Mouse (Mus musculus): ENCODE results near the gene Cd81. TPM values are rescaled to one million over a fixed set of nuclear protein-coding genes. Genes with fewer than 3 reads are reported as not detected.
A peak's percentile ranks its signal among the peaks of the same experiment; 100 is the strongest.

Gene Cd81
- polyA plus RNA-seq, 1 experiment from 2014 or later = 282 TPM

- Histone ChIP-seq H3K36me3 (ENCODE audit: control insufficient read depth, insufficient read depth, low read length) (peaks cover 9% of the 10 kb centered on the region), H3K4me1 (ENCODE audit: control insufficient read depth, insufficient read depth, low read length) (peaks cover 13% of the 10 kb centered on the region), H3K9me3 (ENCODE audit: control insufficient read depth, low read length) (no peaks in the 10 kb centered on the region), H3K4me3 (ENCODE audit: low read depth, low read length) (no peak overlapping the region), H3K4me2 (ENCODE audit: low read depth) (no peak overlapping the region), H3K27me3 (ENCODE audit: control insufficient read depth, insufficient read depth, low read length) (no peaks in the 10 kb centered on the region), H3K9ac (ENCODE audit: low read length) (no peak overlapping the region), H3K27ac (ENCODE audit: low read depth, low read length) (no peak overlapping the region; the same call in 1 of the 2 replicates)
- DNase-seq (ENCODE audit: low spot score) = no peak
- WGBS = 74% methylated on average over 5 of the region's 5 CpGs
- no peak for ATAC-seq (ENCODE audit: insufficient read depth, low FRiP score, low TSS enrichment)
These were observed 5.7 kb downstream of the Cd81 start for GRCm38 (mm10) chr7:143058221-143058697.

- Histone ChIP-seq H3K4me3 (ENCODE audit: low read depth, low read length) (no peak overlapping the region), H3K4me2 (ENCODE audit: low read depth) (no peak overlapping the region), H3K27ac (ENCODE audit: low read depth, low read length) (no peak overlapping the region), H3K36me3 (ENCODE audit: control insufficient read depth, insufficient read depth, low read length) (peaks cover 18% of the 10 kb centered on the region), H3K9me3 (ENCODE audit: control insufficient read depth, low read length) (no peaks in the 10 kb centered on the region), H3K4me1 (ENCODE audit: control insufficient read depth, insufficient read depth, low read length) (peaks cover 7% of the 10 kb centered on the region), H3K9ac (ENCODE audit: low read length) (no peak overlapping the region), H3K27me3 (ENCODE audit: control insufficient read depth, insufficient read depth, low read length) (no peaks in the 10 kb centered on the region)
- 87% methylated on average over 5 of the region's 5 CpGs for WGBS
- no peak for DNase-seq (ENCODE audit: low spot score)
- no peak for ATAC-seq (ENCODE audit: insufficient read depth, low FRiP score, low TSS enrichment)
These were observed 6.8 kb downstream of the Cd81 start for GRCm38 (mm10) chr7:143059202-143059870.

- Histone ChIP-seq H3K36me3 (ENCODE audit: control insufficient read depth, insufficient read depth, low read length) (peaks cover 35% of the 10 kb centered on the region), H3K27me3 (ENCODE audit: control insufficient read depth, insufficient read depth, low read length) (no peaks in the 10 kb centered on the region)
These were observed 10.2 kb downstream of the Cd81 start for GRCm38 (mm10) chr7:143062704-143063103.

GRCm38 (mm10) chr7:143064226-143064625 is 11.7 kb downstream of the Cd81 start:
- ATAC-seq (ENCODE audit: insufficient read depth, low FRiP score, low TSS enrichment) = no peak
- Histone ChIP-seq H3K4me3 (ENCODE audit: low read depth, low read length) (no peak overlapping the region), H3K9ac (ENCODE audit: low read length) (no peak overlapping the region), H3K27ac (ENCODE audit: low read depth, low read length) (no peak overlapping the region), H3K27me3 (ENCODE audit: control insufficient read depth, insufficient read depth, low read length) (no peaks in the 10 kb centered on the region), H3K9me3 (ENCODE audit: control insufficient read depth, low read length) (no peaks in the 10 kb centered on the region), H3K4me2 (ENCODE audit: low read depth) (no peak overlapping the region), H3K4me1 (ENCODE audit: control insufficient read depth, insufficient read depth, low read length) (peaks cover 10% of the 10 kb centered on the region), H3K36me3 (ENCODE audit: control insufficient read depth, insufficient read depth, low read length) (peaks cover 35% of the 10 kb centered on the region)
- no peak for DNase-seq (ENCODE audit: low spot score)
- WGBS = 60% methylated on average over 6 of the region's 6 CpGs

More at GRCm38 (mm10) chr7:143062704-143063103, 10.2 kb downstream of the Cd81 start:
- ATAC-seq (ENCODE audit: insufficient read depth, low FRiP score, low TSS enrichment) = no peak
- Histone ChIP-seq H3K9me3 (ENCODE audit: control insufficient read depth, low read length) (no peaks in the 10 kb centered on the region), H3K9ac (ENCODE audit: low read length) (no peak overlapping the region), H3K27ac (ENCODE audit: low read depth, low read length) (no peak overlapping the region), H3K4me2 (ENCODE audit: low read depth) (no peak overlapping the region), H3K4me3 (ENCODE audit: low read depth, low read length) (no peak overlapping the region), H3K4me1 (ENCODE audit: control insufficient read depth, insufficient read depth, low read length) (peaks cover under 1% of the 10 kb centered on the region; the same call in 1 of the 2 replicates)
- DNase-seq (ENCODE audit: low spot score) = no peak
- WGBS = 83% methylated on average over 2 of the region's 2 CpGs

GRCm38 (mm10) chr7:143065692-143066091 is 13.2 kb downstream of the Cd81 start:
- DNase-seq (ENCODE audit: low spot score) = no peak
- ATAC-seq (ENCODE audit: insufficient read depth, low FRiP score, low TSS enrichment) = no peak
- H3K9ac ChIP-seq (ENCODE audit: low read length) = no peak overlapping the region
- 100% methylated on average over 2 of the region's 2 CpGs for WGBS
- peaks cover 35% of the 10 kb centered on the region for H3K36me3 ChIP-seq (ENCODE audit: control insufficient read depth, insufficient read depth, low read length)
- H3K27me3 ChIP-seq (ENCODE audit: control insufficient read depth, insufficient read depth, low read length) = no peaks in the 10 kb centered on the region
- H3K4me1 ChIP-seq (ENCODE audit: control insufficient read depth, insufficient read depth, low read length) = peaks cover 17% of the 10 kb centered on the region
- no peaks in the 10 kb centered on the region for H3K9me3 ChIP-seq (ENCODE audit: control insufficient read depth, low read length)
- H3K27ac ChIP-seq (ENCODE audit: low read depth, low read length) = no peak overlapping the region
- H3K4me3 ChIP-seq (ENCODE audit: low read depth, low read length) = no peak overlapping the region
- H3K4me2 ChIP-seq (ENCODE audit: low read depth) = no peak overlapping the region

- Histone ChIP-seq H3K4me1 (ENCODE audit: control insufficient read depth, insufficient read depth, low read length) (peaks cover 18% of the 10 kb centered on the region), H3K36me3 (ENCODE audit: control insufficient read depth, insufficient read depth, low read length) (peaks cover 30% of the 10 kb centered on the region), H3K27me3 (ENCODE audit: control insufficient read depth, insufficient read depth, low read length) (no peaks in the 10 kb centered on the region), H3K9ac (ENCODE audit: low read length) (no peak overlapping the region), H3K4me3 (ENCODE audit: low read depth, low read length) (no peak overlapping the region), H3K27ac (ENCODE audit: low read depth, low read length) (peak overlapping the region; percentile 88; the same call in 1 of the 2 replicates), H3K9me3 (ENCODE audit: control insufficient read depth, low read length) (no peaks in the 10 kb centered on the region), H3K4me2 (ENCODE audit: low read depth) (no peak overlapping the region)
- WGBS = 72% methylated on average over 2 of the region's 2 CpGs
- ATAC-seq (ENCODE audit: insufficient read depth, low FRiP score, low TSS enrichment) (no peak), DNase-seq (ENCODE audit: low spot score) (no peak)
These were observed 14.9 kb downstream of the Cd81 start for GRCm38 (mm10) chr7:143067469-143067868.

GRCm38 (mm10) chr7:143067897-143068296 is 15.4 kb downstream of the Cd81 start:
- peak overlapping the region; percentile 47 for H3K4me2 ChIP-seq (ENCODE audit: low read depth)
- peaks cover 18% of the 10 kb centered on the region for H3K4me1 ChIP-seq (ENCODE audit: control insufficient read depth, insufficient read depth, low read length)
- no peaks in the 10 kb centered on the region for H3K27me3 ChIP-seq (ENCODE audit: control insufficient read depth, insufficient read depth, low read length)
- peak overlapping the region; percentile 88 for H3K27ac ChIP-seq (ENCODE audit: low read depth, low read length)
- WGBS = 74% methylated on average over 3 of the region's 3 CpGs
- ATAC-seq (ENCODE audit: insufficient read depth, low FRiP score, low TSS enrichment) (no peak), DNase-seq (ENCODE audit: low spot score) (no peak)
- H3K9me3 ChIP-seq (ENCODE audit: control insufficient read depth, low read length) = no peaks in the 10 kb centered on the region
- no peak overlapping the region; the same call in 1 of the 2 replicates for H3K4me3 ChIP-seq (ENCODE audit: low read depth, low read length)
- H3K9ac ChIP-seq (ENCODE audit: low read length) = peak overlapping the region; percentile 50
- H3K36me3 ChIP-seq (ENCODE audit: control insufficient read depth, insufficient read depth, low read length) = peaks cover 28% of the 10 kb centered on the region

- 48% methylated on average over 13 of the region's 13 CpGs for WGBS
- Histone ChIP-seq H3K27me3 (ENCODE audit: control insufficient read depth, insufficient read depth, low read length) (no peaks in the 10 kb centered on the region), H3K4me3 (ENCODE audit: low read depth, low read length) (peak overlapping the region; percentile 18), H3K27ac (ENCODE audit: low read depth, low read length) (peak overlapping the region; percentile 88), H3K9me3 (ENCODE audit: control insufficient read depth, low read length) (no peaks in the 10 kb centered on the region), H3K36me3 (ENCODE audit: control insufficient read depth, insufficient read depth, low read length) (peaks cover 24% of the 10 kb centered on the region), H3K9ac (ENCODE audit: low read length) (peak overlapping the region; percentile 50), H3K4me2 (ENCODE audit: low read depth) (peak overlapping the region; percentile 47), H3K4me1 (ENCODE audit: control insufficient read depth, insufficient read depth, low read length) (peaks cover 18% of the 10 kb centered on the region)
- no peak; the same call in 1 of the 2 replicates for ATAC-seq (ENCODE audit: insufficient read depth, low FRiP score, low TSS enrichment)
- DNase-seq (ENCODE audit: low spot score) = peak; percentile 63
These were observed 15.9 kb downstream of the Cd81 start for GRCm38 (mm10) chr7:143068316-143068881.

All from neural tube, embryonic 11.5 days (tissue).